Mouse (Mus musculus): ENCODE measurements around the gene Olfr1419.
A peak's percentile ranks its signal among the peaks of the same experiment; 100 is the strongest.
"Not testable (repeated sequence)": the region's sequence is repeated elsewhere in the genome, so short reads cannot be mapped to it uniquely, and the experiment has no call there.

Gene Olfr1419

GRCm38 (mm10) chr19:11875006-11875405 is at the start of gene Olfr1419:
Gene Olfr1419, minus strand, starts transcription at chr19:11875106.
- DNase-seq (ENCODE audit: low spot score in 2 of 2), result no peak

DNA sequence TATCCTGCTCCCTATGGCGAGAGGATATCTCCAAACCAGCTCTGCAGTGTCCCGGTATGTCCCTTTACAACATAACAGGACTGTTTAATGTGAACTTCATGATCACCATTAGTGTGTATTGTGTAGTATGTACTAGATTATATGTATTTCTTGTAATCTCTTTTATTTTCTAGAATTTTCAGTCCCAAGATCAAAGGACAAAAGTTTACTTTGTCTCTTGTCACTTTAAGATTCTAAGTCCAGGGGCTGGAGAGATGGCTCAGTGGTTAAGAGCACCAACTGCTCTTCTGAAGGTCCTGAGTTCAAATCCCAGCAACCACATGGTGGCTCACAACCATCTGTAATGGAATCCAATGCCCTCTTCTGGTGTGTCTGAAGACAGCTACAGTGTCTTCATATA is 47.6 kb upstream of the Olfr1419 start:
- DNase-seq (ENCODE audit: low spot score in 2 of 2), result not testable (repeated sequence)

- DNase-seq (ENCODE audit: low spot score in 2 of 2), result no peak
Measured at GRCm38 (mm10) chr19:11922068-11922467, 47.2 kb upstream of the Olfr1419 start.

- no peak for DNase-seq (ENCODE audit: low spot score in 2 of 2)
Measured at GRCm38 (mm10) chr19:11915804-11916203, 40.9 kb upstream of the Olfr1419 start.

- DNase-seq (ENCODE audit: low spot score in 2 of 2), result peak in 1 of 2 experiments; percentile 29
Measured at GRCm38 (mm10) chr19:11912533-11913121, 37.7 kb upstream of the Olfr1419 start.

DNA sequence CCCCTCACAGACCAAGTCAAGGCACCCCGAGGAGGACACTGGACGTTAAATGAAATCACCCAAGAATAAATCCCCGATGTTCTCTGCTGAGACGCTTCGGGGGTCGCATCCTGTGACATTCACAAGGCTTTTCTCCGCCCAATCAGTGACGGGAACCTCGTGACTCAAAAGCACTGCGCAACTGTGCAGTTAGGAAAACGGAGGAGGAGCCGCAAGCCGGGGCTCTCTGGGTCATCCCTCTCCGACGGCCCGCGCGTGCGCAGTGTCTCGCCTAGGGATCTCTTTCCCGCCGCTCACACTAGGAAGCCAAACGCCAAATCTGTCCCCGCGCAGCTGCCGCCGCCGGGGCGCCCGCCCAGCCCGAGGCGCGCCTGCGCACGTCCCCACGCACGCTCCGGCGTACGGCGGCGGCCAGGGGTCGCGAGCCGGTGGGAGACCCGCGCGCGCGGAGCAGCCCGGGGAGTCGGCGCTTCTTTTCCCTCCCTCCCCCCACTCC is 37.2 kb upstream of the Olfr1419 start, which contains the start of gene Patl1:
Patl1 (plus strand) TSS at position 363 of the 496 bp plus-strand sequence.
- DNase-seq (ENCODE audit: low spot score in 2 of 2), result peak; percentile 94 to 97

GRCm38 (mm10) chr19:11911603-11912002 is 36.7 kb upstream of the Olfr1419 start:
- DNase-seq (ENCODE audit: low spot score in 2 of 2), result peak in 1 of 2 experiments; percentile 45

DNA sequence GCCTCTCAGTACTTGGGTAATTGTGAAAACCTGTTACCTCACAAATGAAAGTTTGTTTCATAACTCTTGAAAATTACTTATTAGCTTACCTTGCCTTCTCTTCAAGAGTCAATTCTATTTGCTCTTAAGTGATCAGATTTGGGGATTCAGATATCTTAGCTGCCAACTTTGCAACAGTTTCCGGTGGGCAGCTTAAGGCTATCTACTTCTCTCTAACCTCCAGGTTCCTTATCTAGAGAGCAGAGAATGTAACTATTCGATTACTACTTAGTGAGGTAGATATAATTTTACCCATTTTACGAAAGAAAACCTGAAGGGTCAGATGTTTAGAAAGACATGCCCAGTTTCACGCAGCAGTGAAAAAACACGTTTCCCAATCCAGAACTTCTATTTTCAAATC is 36.1 kb upstream of the Olfr1419 start:
- no peak for DNase-seq (ENCODE audit: low spot score in 2 of 2)

- DNase-seq (ENCODE audit: low spot score in 2 of 2), result no peak
Measured at GRCm38 (mm10) chr19:11886265-11886664, 11.4 kb upstream of the Olfr1419 start, which contains the start of gene Olfr1420. Gene Olfr1420, plus strand, starts transcription at chr19:11886565.

GRCm38 (mm10) chr19:11878404-11878803 is 3.5 kb upstream of the Olfr1419 start:
- DNase-seq (ENCODE audit: low spot score in 2 of 2), result not testable (repeated sequence)

DNA sequence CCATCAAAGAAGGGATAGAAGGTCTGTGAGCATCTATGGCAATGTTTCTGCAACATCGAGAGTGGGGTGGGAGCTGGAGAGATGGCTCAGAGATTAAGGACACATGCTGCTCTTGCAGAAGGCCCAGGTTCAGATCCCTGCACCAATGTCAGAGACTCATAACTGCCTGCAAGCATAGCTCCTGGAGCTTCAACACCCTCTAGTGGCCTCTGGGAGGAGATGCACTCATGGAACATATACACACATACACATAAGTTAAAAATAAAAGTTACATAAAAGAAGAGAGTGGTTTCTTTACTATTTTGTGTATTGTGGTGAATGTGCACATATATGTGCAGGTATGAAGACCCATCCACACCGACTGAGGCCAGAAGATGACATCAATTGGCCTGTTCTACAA is 7.1 kb downstream of the Olfr1419 start:
- DNase-seq (ENCODE audit: low spot score in 2 of 2), result no peak

- no peak for DNase-seq (ENCODE audit: low spot score in 2 of 2)
Measured at GRCm38 (mm10) chr19:11860966-11861365, 13.9 kb downstream of the Olfr1419 start, which contains the start of gene Olfr1418. Gene Olfr1418, minus strand, starts transcription at chr19:11861066.

- DNase-seq (ENCODE audit: low spot score in 2 of 2), result no peak
Measured at GRCm38 (mm10) chr19:11856506-11856905, 18.4 kb downstream of the Olfr1419 start.

DNA sequence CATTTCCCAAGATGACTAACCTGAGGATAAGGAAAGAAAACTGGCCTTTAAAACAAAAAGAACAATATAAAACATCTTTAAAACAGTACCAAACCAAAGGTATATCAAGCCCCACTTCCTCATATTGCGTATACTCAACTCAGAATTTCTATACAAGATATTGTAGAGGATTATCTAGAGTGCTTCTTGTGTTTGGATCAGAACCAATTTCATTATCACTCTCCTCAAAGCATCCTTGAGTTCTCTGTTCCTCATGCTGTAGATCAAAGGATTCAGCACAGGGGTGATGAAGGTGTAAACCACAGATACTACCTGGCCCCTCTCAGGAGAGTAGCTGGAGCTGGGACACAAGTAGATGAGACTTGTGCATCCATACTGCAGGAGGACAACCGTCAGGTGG is 20.1 kb downstream of the Olfr1419 start:
- no peak for DNase-seq (ENCODE audit: low spot score in 2 of 2)

DNA sequence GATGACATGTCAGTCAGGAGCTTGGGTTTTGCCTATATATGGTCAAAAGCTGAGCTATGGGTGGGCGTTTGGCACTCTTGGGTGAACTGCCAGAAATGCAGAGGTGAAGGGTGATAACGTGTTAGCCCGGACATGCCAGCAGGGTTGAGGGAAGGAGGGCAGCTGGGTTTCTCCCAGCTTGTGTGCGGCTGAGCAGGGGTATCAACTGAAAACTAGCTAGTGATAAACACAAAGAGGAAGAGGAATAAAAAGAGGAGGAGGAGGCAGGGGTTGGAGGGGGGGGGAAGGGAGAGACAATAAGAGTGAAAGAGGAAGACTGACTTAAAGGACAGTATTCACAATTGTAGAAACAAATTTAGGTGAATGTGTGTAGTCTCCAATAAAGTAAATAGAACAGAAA is 22.3 kb downstream of the Olfr1419 start:
- DNase-seq (ENCODE audit: low spot score in 2 of 2), result no peak

GRCm38 (mm10) chr19:11846333-11846732 is 28.6 kb downstream of the Olfr1419 start:
- DNase-seq (ENCODE audit: low spot score in 2 of 2), result no peak

DNA sequence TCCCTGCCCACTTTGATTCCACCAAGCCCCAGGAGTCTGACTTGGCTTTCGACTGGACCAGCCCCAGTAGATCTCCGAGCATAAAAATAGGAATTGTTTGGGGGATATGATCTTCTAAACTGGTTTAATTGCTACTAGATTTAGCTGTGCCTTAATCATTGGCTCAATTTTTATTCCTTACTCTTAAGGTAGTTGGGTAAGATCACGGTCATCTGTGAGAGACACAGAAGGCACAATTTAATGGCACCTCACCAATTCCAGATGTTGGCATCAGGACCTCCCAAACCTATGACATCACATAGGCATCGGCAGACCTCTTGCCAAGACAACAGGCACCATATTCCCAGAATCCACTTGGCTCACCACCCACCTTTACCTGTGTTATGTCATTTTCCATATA is 35.8 kb downstream of the Olfr1419 start, which contains the start of gene Olfr1417:
Olfr1417 (minus strand) TSS at position 101 of the 400 bp plus-strand sequence.
- DNase-seq (ENCODE audit: low spot score in 2 of 2), result no peak

- no peak for DNase-seq (ENCODE audit: low spot score in 2 of 2)
Measured at GRCm38 (mm10) chr19:11823346-11824065, 51.4 kb downstream of the Olfr1419 start.

DNA sequence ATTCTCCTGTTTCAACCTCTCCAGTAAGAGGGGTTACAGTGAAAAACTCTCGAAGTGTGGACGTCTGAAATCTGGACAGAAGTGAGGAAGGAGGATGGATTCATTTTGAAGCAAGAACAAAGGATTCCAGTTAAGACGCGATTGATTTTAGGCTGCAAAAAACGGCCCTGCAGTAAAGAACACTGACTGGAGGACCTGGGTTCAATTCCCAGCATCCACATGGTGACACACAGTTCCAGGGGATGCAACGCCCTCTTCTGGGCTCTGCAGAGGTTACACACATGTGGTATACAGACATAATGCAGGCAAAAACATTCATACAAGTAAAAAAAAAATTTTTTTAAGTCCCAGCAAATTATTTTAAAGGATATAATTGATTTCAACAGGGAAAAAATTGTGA is 54.7 kb downstream of the Olfr1419 start:
- no peak for DNase-seq (ENCODE audit: low spot score in 2 of 2)

- peak; percentile 71 to 74 for DNase-seq (ENCODE audit: low spot score in 2 of 2)
Measured at GRCm38 (mm10) chr19:11819800-11820199, 55.1 kb downstream of the Olfr1419 start.

GRCm38 (mm10) chr19:11819143-11819700 is 55.7 kb downstream of the Olfr1419 start, which contains the start of gene Stx3:
Gene Stx3, minus strand, starts transcription at chr19:11819403.
- DNase-seq (ENCODE audit: low spot score in 2 of 2), result no peak
